Mouse (Mus musculus) MEL (cell line): ENCODE results near the gene Mpv17l2. TPM values are rescaled to one million over a fixed set of nuclear protein-coding genes. Genes with fewer than 3 reads are reported as not detected.

Source experiments
- DNase-seq: peaks from one replicate; pipeline ENCODE4 v3.0.0; 2011; ENCODE audit warnings: low read depth, low spot score
- H3K27ac ChIP-seq: 2 replicates; pipeline ENCODE4 v1.5.1; 2012; ENCODE audit warnings: low read depth, mild to moderate bottlenecking, control low read depth, low read length, moderate library complexity; ENCODE audit not compliant: control insufficient read depth
- H3K27me3 ChIP-seq, 2 experiments: fragments of 150-350 bp in 1 of 2; sonication (generic) in 1 of 2; 2 replicates each; pipeline ENCODE4 v1.6.1; 2012; ENCODE audit warnings: low read length in 2 of 2, mild to moderate bottlenecking in 2 of 2, improper control_type of control experiment in 1 of 2, moderate library complexity in 1 of 2; ENCODE audit not compliant: insufficient read depth in 2 of 2, control insufficient read depth in 1 of 2
- H3K36me3 ChIP-seq, 2 experiments: 2 replicates each; pipeline ENCODE4 v1.6.1; 2012 to 2014; ENCODE audit warnings: low read length in 2 of 2, improper control_type of control experiment in 1 of 2, inconsistent platforms in 1 of 2, mild to moderate bottlenecking in 1 of 2; ENCODE audit not compliant: insufficient read depth in 2 of 2, control insufficient read depth in 1 of 2
- H3K4me1 ChIP-seq, 2 experiments: fragments of 150-350 bp in 1 of 2; sonication (generic) in 1 of 2; 2 replicates each; pipeline ENCODE4 v1.6.1; 2012; ENCODE audit warnings: low read length in 2 of 2, improper control_type of control experiment in 1 of 2, mild to moderate bottlenecking in 1 of 2; ENCODE audit not compliant: insufficient read depth in 2 of 2, control insufficient read depth in 1 of 2
- H3K4me3 ChIP-seq, 2 experiments: fragments of 150-350 bp in 1 of 2; sonication (generic) in 1 of 2; 2 replicates each; pipeline ENCODE4 v1.5.1; 2012; ENCODE audit warnings: low read depth in 2 of 2, low read length in 2 of 2, mild to moderate bottlenecking in 2 of 2, moderate library complexity in 2 of 2, control low read depth in 1 of 2, improper control_type of control experiment in 1 of 2; ENCODE audit not compliant: control insufficient read depth in 1 of 2, insufficient read depth in 1 of 2
- H3K79me2 ChIP-seq: 2 replicates; pipeline ENCODE4 v1.6.1; 2012; ENCODE audit warnings: mild to moderate bottlenecking, low read length, moderate library complexity; ENCODE audit not compliant: control insufficient read depth, poor library complexity, insufficient read depth
- H3K9ac ChIP-seq: 2 replicates; pipeline ENCODE4 v1.6.1; 2012; ENCODE audit warnings: low read depth, mild to moderate bottlenecking, control low read depth, low read length, moderate library complexity; ENCODE audit not compliant: control insufficient read depth, poor library complexity, severe bottlenecking
- H3K9me3 ChIP-seq: fragments of 150-350 bp; sonication (generic); replicated peaks from 2 replicates; pipeline ENCODE4 v1.6.1; 2012; ENCODE audit warnings: mild to moderate bottlenecking, low read length, improper control_type of control experiment, moderate library complexity; ENCODE audit not compliant: insufficient read depth
- CHD1 ChIP-seq: IDR thresholded peaks from 2 replicates; pipeline ENCODE4 v1.6.1; 2012; ENCODE audit warnings: low read depth, mild to moderate bottlenecking, inconsistent platforms, low read length, improper control_type of control experiment
- CHD2 ChIP-seq: IDR thresholded peaks from 2 replicates; pipeline ENCODE4 v1.6.1; 2011; ENCODE audit warnings: low read length, improper control_type of control experiment
- CTCF ChIP-seq, 3 experiments: IDR thresholded peaks in 2 of 3; conservative IDR thresholded peaks in 1 of 3; 2 replicates each; pipeline ENCODE4 v1.5.1; 2011 to 2012; ENCODE audit warnings: low read length in 3 of 3, low read depth in 2 of 3, mild to moderate bottlenecking in 2 of 3, improper control_type of control experiment in 1 of 3, inconsistent platforms in 1 of 3, mixed read lengths in 1 of 3, moderate library complexity in 1 of 3; ENCODE audit not compliant: control insufficient read depth in 1 of 3, insufficient read depth in 1 of 3, poor library complexity in 1 of 3, severe bottlenecking in 1 of 3
- ELF1 ChIP-seq: IDR thresholded peaks from 2 replicates; pipeline ENCODE4 v1.6.1; 2014; ENCODE audit warnings: low read depth, mild to moderate bottlenecking, inconsistent platforms, low read length, improper control_type of control experiment, moderate library complexity
- GABPA ChIP-seq: IDR thresholded peaks from 2 replicates; pipeline ENCODE4 v1.6.1; 2012; ENCODE audit warnings: low read depth, mild to moderate bottlenecking, inconsistent platforms, low read length, improper control_type of control experiment, moderate library complexity
- GATA1 ChIP-seq: IDR thresholded peaks from 2 replicates; pipeline ENCODE4 v1.6.1; 2011; ENCODE audit warnings: low read depth, low read length, improper control_type of control experiment
- KAT2A ChIP-seq: conservative IDR thresholded peaks from 2 replicates; pipeline ENCODE4 v1.6.1; 2012; ENCODE audit warnings: low read depth, low read length, improper control_type of control experiment, inconsistent platforms
- MAFK ChIP-seq: IDR thresholded peaks from 2 replicates; pipeline ENCODE4 v1.6.1; 2011; ENCODE audit warnings: low read depth, mild to moderate bottlenecking, low read length, improper control_type of control experiment, borderline replicate concordance
- MAX ChIP-seq: IDR thresholded peaks from 2 replicates; pipeline ENCODE4 v1.6.1; 2011; ENCODE audit warnings: low read length, improper control_type of control experiment
- MAZ ChIP-seq: IDR thresholded peaks from 2 replicates; pipeline ENCODE4 v1.6.1; 2012; ENCODE audit warnings: low read depth, mild to moderate bottlenecking, inconsistent platforms, low read length, improper control_type of control experiment
- MEF2A ChIP-seq: IDR thresholded peaks from 2 replicates; pipeline ENCODE4 v1.6.1; 2014; ENCODE audit warnings: low read depth, mild to moderate bottlenecking, inconsistent platforms, low read length, improper control_type of control experiment; ENCODE audit not compliant: poor library complexity, insufficient replicate concordance, severe bottlenecking; ENCODE audit errors: extremely low read depth
- MXI1 ChIP-seq: IDR thresholded peaks from 2 replicates; pipeline ENCODE4 v1.6.1; 2011; ENCODE audit warnings: mild to moderate bottlenecking, low read depth, low read length, improper control_type of control experiment
- MYB ChIP-seq: IDR thresholded peaks from 2 replicates; pipeline ENCODE4 v1.6.1; 2011; ENCODE audit warnings: mild to moderate bottlenecking, low read depth, low read length, improper control_type of control experiment
- MYC ChIP-seq: IDR thresholded peaks from 2 replicates; pipeline ENCODE4 v1.6.1; 2011; ENCODE audit warnings: low read depth, mild to moderate bottlenecking, low read length, improper control_type of control experiment, moderate library complexity
- POLR2A ChIP-seq, 2 experiments: IDR thresholded peaks; 2 replicates each; pipeline ENCODE4 v1.6.1; 2011 to 2012; ENCODE audit warnings: low read length in 2 of 2, mild to moderate bottlenecking in 2 of 2, control low read depth in 1 of 2, improper control_type of control experiment in 1 of 2, low read depth in 1 of 2, moderate library complexity in 1 of 2; ENCODE audit not compliant: control insufficient read depth in 1 of 2, insufficient read depth in 1 of 2, poor library complexity in 1 of 2
- POLR2AphosphoS2 ChIP-seq: IDR thresholded peaks from 2 replicates; pipeline ENCODE4 v1.6.1; 2011; ENCODE audit warnings: low read length, improper control_type of control experiment
- RCOR1 ChIP-seq: IDR thresholded peaks from 2 replicates; pipeline ENCODE4 v1.6.1; 2012; ENCODE audit warnings: low read depth, mild to moderate bottlenecking, inconsistent platforms, low read length, improper control_type of control experiment
- SIN3A ChIP-seq: IDR thresholded peaks from 2 replicates; pipeline ENCODE4 v1.6.1; 2012; ENCODE audit warnings: low read length, improper control_type of control experiment, inconsistent platforms
- SMC3 ChIP-seq: IDR thresholded peaks from 2 replicates; pipeline ENCODE4 v1.6.1; 2011; ENCODE audit warnings: low read depth, low read length, improper control_type of control experiment
- TBP ChIP-seq: IDR thresholded peaks from 2 replicates; pipeline ENCODE4 v1.8.0; 2011; ENCODE audit warnings: low read depth, low read length, improper control_type of control experiment
- UBTF ChIP-seq: IDR thresholded peaks from 2 replicates; pipeline ENCODE4 v1.6.1; 2012; ENCODE audit warnings: low read depth, mild to moderate bottlenecking, inconsistent platforms, low read length, improper control_type of control experiment, moderate library complexity, borderline replicate concordance; ENCODE audit not compliant: insufficient read depth
- USF1 ChIP-seq: IDR thresholded peaks from 2 replicates; pipeline ENCODE4 v1.6.1; 2014; ENCODE audit warnings: low read depth, mild to moderate bottlenecking, inconsistent platforms, low read length, improper control_type of control experiment, moderate library complexity
- ZC3H11A ChIP-seq: IDR thresholded peaks from 2 replicates; pipeline ENCODE4 v1.6.1; 2012; ENCODE audit warnings: low read depth, mild to moderate bottlenecking, inconsistent platforms, low read length, improper control_type of control experiment
- ZNF384 ChIP-seq: IDR thresholded peaks from 2 replicates; pipeline ENCODE4 v1.6.1; 2012; ENCODE audit warnings: low read depth, mild to moderate bottlenecking, inconsistent platforms, low read length, improper control_type of control experiment
- polyA plus RNA-seq, 2 experiments: library from polyadenylated mRNA; stranded (reverse) in 1 of 2; unstranded in 1 of 2; fragments of >175 nt in 1 of 2; fragments of >200 nt in 1 of 2; gene quantifications; 2 replicates each; pipeline versions ENCODE4 v1.2.1 to v1.2.4; 2012; ENCODE audit warnings: low replicate concordance in 2 of 2, low read depth in 1 of 2; ENCODE audit not compliant: insufficient read length in 2 of 2, insufficient read depth in 1 of 2, missing spikeins in 1 of 2
- total RNA-seq: library from RNA; depleted of rRNA; stranded (reverse); fragments of 300-350 nt; gene quantifications from 2 replicates; pipeline ENCODE4 v1.2.3, GENCODE M21; 2012

Mpv17l2 gene
- total and polyA plus RNA-seq, 3 experiments, result 52.8 to 102 TPM; not detected in 1

DNA sequence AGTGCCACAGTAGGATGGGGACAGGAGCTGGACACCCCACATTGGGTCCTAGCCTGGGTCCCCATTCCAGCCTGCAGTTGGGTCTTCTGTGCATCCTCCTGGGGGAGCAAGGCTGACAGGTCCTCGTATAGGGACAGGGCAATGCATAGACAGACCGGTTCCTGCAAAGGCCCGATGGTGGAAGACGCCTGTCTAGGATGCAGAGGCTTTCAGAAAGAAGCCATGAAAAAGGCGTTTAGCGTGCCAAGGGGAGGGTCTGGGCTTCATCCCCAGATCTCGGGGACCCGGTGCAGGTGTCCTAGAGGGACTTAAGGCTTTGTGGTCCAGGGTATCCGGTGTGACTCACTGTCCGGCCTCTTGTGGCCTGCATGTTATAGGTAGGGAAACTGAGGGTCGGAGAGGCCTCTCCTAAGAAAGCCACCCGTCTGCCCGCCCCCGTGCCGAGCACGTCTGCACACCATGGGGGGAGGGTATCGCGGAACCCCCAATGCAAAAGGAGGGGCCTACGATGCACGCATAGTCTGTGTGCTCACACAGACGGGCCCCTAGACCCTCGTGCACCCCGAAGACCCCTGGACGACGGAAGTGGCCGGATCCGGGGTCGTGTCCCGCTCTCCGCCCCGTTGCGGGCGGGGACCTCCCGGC is 15.2 kb upstream of the Mpv17l2 start:
- Histone ChIP-seq H3K79me2 (peaks cover 15% of the 10 kb centered on the region), H3K27ac (no peak overlapping the region), H3K27me3 (no peaks in the 10 kb centered on the region), H3K4me1 (peaks cover 0 to 19% of the 10 kb centered on the region in 2 experiments; a peak in 2 of 4 replicates), H3K36me3 (peaks cover 0 to 5% of the 10 kb centered on the region in 2 experiments; a peak in 2 of 4 replicates), H3K9me3 (no peaks in the 10 kb centered on the region), H3K4me3 (peak overlapping the region; percentile 67 to 77), H3K9ac (peak overlapping the region; percentile 79)
- TF ChIP-seq ZNF384 (no peak), MAZ (0 out of 2 replicates have a peak, but pooled peaks have one; percentile 77), MAX (peak; percentile 2; the same call in 1 of the 2 replicates)
- peak; percentile 43 for DNase-seq

DNA sequence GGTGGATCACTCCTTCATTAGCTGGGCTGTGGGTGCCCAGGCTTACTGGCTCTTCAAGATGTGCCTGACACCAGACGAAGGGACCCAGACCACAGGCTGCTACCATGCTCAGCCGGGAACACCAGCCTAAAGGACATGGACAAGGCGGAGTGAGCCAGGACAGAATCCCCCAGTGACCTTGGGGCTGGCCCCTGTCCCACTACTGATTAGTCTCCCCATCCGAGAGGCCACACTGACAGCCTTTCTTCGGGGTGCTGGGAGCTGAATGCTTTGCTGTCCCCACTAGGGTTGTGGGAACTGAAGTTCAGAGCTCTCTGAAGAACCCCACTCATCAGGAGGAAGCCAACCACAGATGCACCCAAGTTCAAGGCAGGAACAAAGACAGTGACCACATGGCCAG is 14.5 kb upstream of the Mpv17l2 start:
- no peak overlapping the region for H3K27ac ChIP-seq
- no peak overlapping the region for H3K4me3 ChIP-seq
- no peaks in the 10 kb centered on the region for H3K9me3 ChIP-seq
- H3K36me3 ChIP-seq, result peaks cover 0 to 3% of the 10 kb centered on the region in 2 experiments; a peak in 2 of 4 replicates
- no peak overlapping the region for H3K9ac ChIP-seq
- no peaks in the 10 kb centered on the region for H3K27me3 ChIP-seq
- DNase-seq, result no peak
- H3K79me2 ChIP-seq, result peaks cover 15% of the 10 kb centered on the region
- TF ChIP-seq SIN3A (no peak), MXI1 (no peak), MAX (no peak), ELF1 (no peak), MAZ (no peak), KAT2A (no peak), MAFK (no peak), MYC (no peak), ZC3H11A (no peak), GATA1 (no peak), GABPA (no peak), MYB (no peak), CTCF (IDR thresholded peaks at IDR 0.05 in 2 of 3, conservative IDR thresholded peaks at IDR 0.05 in 1 of 3; ENCODE audit: control insufficient read depth in 1 of 3, insufficient read depth in 1 of 3, low read depth in 2 of 3, low read length in 3 of 3, poor library complexity in 1 of 3, severe bottlenecking in 1 of 3) (no peak), USF1 (no peak)
- TF ChIP-seq, all 39 proteins: peak for 0
- peaks cover 0 to 16% of the 10 kb centered on the region in 2 experiments; a peak in 2 of 4 replicates for H3K4me1 ChIP-seq

- Histone ChIP-seq H3K27ac (no peak overlapping the region), H3K4me1 (peaks cover 0 to 11% of the 10 kb centered on the region in 2 experiments; a peak in 2 of 4 replicates), H3K4me3 (no peak overlapping the region), H3K9ac (no peak overlapping the region), H3K9me3 (no peaks in the 10 kb centered on the region), H3K79me2 (peaks cover 15% of the 10 kb centered on the region), H3K27me3 (no peaks in the 10 kb centered on the region), H3K36me3 (no peaks in the 10 kb centered on the region; a peak in 2 of 4 replicates)
- no peak for DNase-seq
- no peak for TF ChIP-seq POLR2A (IDR thresholded peaks at IDR 0.05; ENCODE audit: control insufficient read depth in 1 of 2, insufficient read depth in 1 of 2, low read depth in 1 of 2, low read length in 2 of 2, poor library complexity in 1 of 2)
- TF ChIP-seq ZNF384, result no peak
- TF ChIP-seq MYB, result no peak
- TF ChIP-seq POLR2AphosphoS2, result no peak
- TF ChIP-seq RCOR1, result no peak
- TF ChIP-seq MAFK, result no peak
- TF ChIP-seq CHD2, result no peak
- TF ChIP-seq UBTF, result no peak
- no peak for TF ChIP-seq MAX
- TF ChIP-seq TBP, result no peak
- no peak for TF ChIP-seq CHD1
- TF ChIP-seq MEF2A, result no peak
- no peak for TF ChIP-seq ZC3H11A
- no peak for TF ChIP-seq SMC3
Observed at GRCm38 (mm10) chr8:70774740-70775139, 14.0 kb upstream of the Mpv17l2 start.
